24 mouse cellular contexts compared by ENCODE assay signal in the genomic region with DNA sequence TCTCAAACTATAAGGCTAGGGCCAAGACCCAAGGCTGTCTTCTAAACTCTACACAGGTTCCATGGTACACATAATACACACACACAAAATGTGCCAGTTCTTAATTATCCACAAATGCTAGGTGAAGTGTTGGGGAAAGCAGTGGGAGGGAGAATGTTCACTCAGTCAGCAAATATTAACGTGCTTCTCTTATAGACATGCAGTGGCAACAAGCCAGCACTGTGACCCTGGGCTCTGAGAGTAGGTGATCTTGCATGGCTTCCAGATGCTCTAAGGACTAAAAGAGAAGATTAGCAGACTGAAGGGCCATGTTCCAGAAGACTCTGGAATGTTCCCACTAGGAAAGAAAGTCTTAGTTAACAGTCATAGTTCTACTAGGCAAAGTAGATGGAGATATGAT.
DNase-seq lines count a peak whose midpoint lies in the region; ATAC-seq and TF ChIP-seq lines count a peak whose summit lies in the region.
"Had no signal": no experiment of that assay in that cellular context is flagged by ENCODE, and none has a peak within 500 bp of the region (broad histone marks: within the 10 kb centered on the region; RNA-seq: fewer than 3 reads in every experiment).

No protein-coding gene starts in this region.

- H3K27ac ChIP-seq in heart, embryonic 10.5 days = no peak overlapping the region
- peak overlapping the region; percentile 33; the same call in 1 of the 2 replicates for H3K27ac ChIP-seq in lung, embryonic 15.5 days
- no peak overlapping the region for H3K27ac ChIP-seq in lung, postnatal 0 days (ENCODE audit: low read length)
- H3K27ac ChIP-seq: embryonic facial prominence, embryonic 10.5 days; embryonic facial prominence, embryonic 12.5 days; forebrain, embryonic 13.5 days; forebrain, embryonic 15.5 days had no signal

- H3K36me3 ChIP-seq in heart, embryonic 10.5 days = no peaks in the 10 kb centered on the region
- 0 out of 2 replicates have a peak, but pooled peaks cover 2% of the 10 kb centered on the region for H3K36me3 ChIP-seq in lung, embryonic 15.5 days
- no peaks in the 10 kb centered on the region for H3K36me3 ChIP-seq in lung, postnatal 0 days (ENCODE audit: insufficient read depth, low read length)
- H3K36me3 ChIP-seq: embryonic facial prominence, embryonic 10.5 days; embryonic facial prominence, embryonic 12.5 days; forebrain, embryonic 15.5 days had no signal

- TF ChIP-seq POLR2A in lung, adult 2 months (IDR thresholded peaks at IDR 0.05; ENCODE audit: borderline replicate concordance, extremely low read depth, low read depth, low read length) = no peak

- no peak for ATAC-seq in lung, embryonic 15.5 days (ENCODE audit: borderline replicate concordance, extremely low read depth, low FRiP score, low TSS enrichment)
- ATAC-seq in lung, postnatal 0 days = peak; percentile 28; the same call in 1 of the 2 replicates
- ATAC-seq: activated CD4-positive, CD25-positive, alpha-beta regulatory T cell, adult 4 months; CD4-positive, CD25-positive, alpha-beta regulatory T cell, adult 4 months; forebrain, embryonic 13.5 days; forebrain, embryonic 15.5 days; Patski had no signal

- TF ChIP-seq CTCF in lung, adult 2 months (IDR thresholded peaks at IDR 0.05; ENCODE audit: insufficient read depth, low read length) = no peak
- no peak for TF ChIP-seq CTCF in lung, postnatal 0 days (IDR thresholded peaks at IDR 0.05)

- H3K4me1 ChIP-seq in heart, embryonic 10.5 days = no peaks in the 10 kb centered on the region
- H3K4me1 ChIP-seq in lung, embryonic 15.5 days = peaks cover 23% of the 10 kb centered on the region; the same call in 1 of the 2 replicates
- no peaks in the 10 kb centered on the region; the same call in none of the 2 replicates for H3K4me1 ChIP-seq in lung, adult 2 months (ENCODE audit: control insufficient read depth, insufficient read depth, low read length)
- no peaks in the 10 kb centered on the region; the same call in 1 of the 2 replicates for H3K4me1 ChIP-seq in lung, postnatal 0 days (ENCODE audit: insufficient read depth, low read depth, low read length)
- H3K4me1 ChIP-seq: embryonic facial prominence, embryonic 12.5 days; forebrain, embryonic 13.5 days; forebrain, embryonic 15.5 days had no signal

- WGBS in heart, embryonic 10.5 days = 97% methylated on average over 1 of the region's 1 CpGs
- 21% methylated on average over 1 of the region's 1 CpGs for WGBS in lung, embryonic 15.5 days
- WGBS in lung, adult 2 months = 51% methylated on average over 1 of the region's 1 CpGs
- WGBS in lung, postnatal 0 days = 24% methylated on average over 1 of the region's 1 CpGs

- no peak overlapping the region for H3K4me2 ChIP-seq in lung, embryonic 15.5 days
- no peak overlapping the region for H3K4me2 ChIP-seq in lung, postnatal 0 days (replicated peaks; ENCODE audit: low read depth, low read length)
- H3K4me2 ChIP-seq: embryonic facial prominence, embryonic 12.5 days; forebrain, embryonic 13.5 days; forebrain, embryonic 15.5 days had no signal

- H3K27me3 ChIP-seq in heart, embryonic 10.5 days (ENCODE audit: insufficient read depth, poor library complexity, severe bottlenecking) = no peaks in the 10 kb centered on the region
- no peaks in the 10 kb centered on the region for H3K27me3 ChIP-seq in lung, embryonic 15.5 days
- H3K27me3 ChIP-seq in lung, postnatal 0 days (replicated peaks; ENCODE audit: insufficient read depth, low read length) = no peaks in the 10 kb centered on the region
- H3K27me3 ChIP-seq: CH12.LX; embryonic facial prominence, embryonic 12.5 days; Patski had no signal

- H3K9ac ChIP-seq in lung, embryonic 15.5 days = no peak overlapping the region
- H3K9ac ChIP-seq in lung, postnatal 0 days (replicated peaks; ENCODE audit: low read depth) = no peak overlapping the region
- H3K9ac ChIP-seq: embryonic facial prominence, embryonic 12.5 days; forebrain, embryonic 13.5 days; forebrain, embryonic 15.5 days had no signal

- no peaks in the 10 kb centered on the region for H3K9me3 ChIP-seq in heart, embryonic 10.5 days
- no peaks in the 10 kb centered on the region for H3K9me3 ChIP-seq in lung, embryonic 15.5 days
- H3K9me3 ChIP-seq in lung, postnatal 0 days (ENCODE audit: low read length) = no peaks in the 10 kb centered on the region
- H3K9me3 ChIP-seq: embryonic facial prominence, embryonic 10.5 days; embryonic facial prominence, embryonic 12.5 days; forebrain, embryonic 13.5 days; forebrain, embryonic 15.5 days; G1E had no signal

- no peak overlapping the region for H3K4me3 ChIP-seq in heart, embryonic 10.5 days
- no peak overlapping the region for H3K4me3 ChIP-seq in lung, embryonic 15.5 days
- no peak overlapping the region for H3K4me3 ChIP-seq in lung, adult 2 months (replicated peaks; ENCODE audit: extremely low read depth, low read depth, low read length)
- no peak overlapping the region for H3K4me3 ChIP-seq in lung, postnatal 0 days (ENCODE audit: low read depth, low read length)
- H3K4me3 ChIP-seq: embryonic facial prominence, embryonic 10.5 days; embryonic facial prominence, embryonic 12.5 days; forebrain, embryonic 13.5 days; forebrain, embryonic 15.5 days had no signal

- DNase-seq in heart, adult 11 months = peak; percentile 72
- no peak for DNase-seq in heart, embryonic 10.5 days (ENCODE audit: low spot score)
- DNase-seq in lung, adult 2 months = no peak
- DNase-seq in lung, postnatal 0 days (ENCODE audit: low spot score) = no peak
- no peak for DNase-seq in lung, adult 18-20 months
- DNase-seq: adrenal gland, adult 8-10 months; adrenal gland, postnatal 14 days; adrenal gland, postnatal 36 days; B cell, adult 2 months; cerebellum, adult 11-12 months; cerebellum, adult 2 months; cerebellum, adult 9-10 months; cerebellum, postnatal 10 days; cerebellum, postnatal 25 days had no signal

- no peak for TF ChIP-seq EP300 in lung, postnatal 0 days (IDR thresholded peaks at IDR 0.05)
